Mouse (Mus musculus): Measurements from ENCODE around the gene Igfbpl1. TPM values are rescaled to one million over a fixed set of nuclear protein-coding genes. Genes with fewer than 3 reads are reported as not detected.

Igfbpl1 gene
- polyA plus RNA-seq, 1 experiment from 2014 or later, result not detected

DNA sequence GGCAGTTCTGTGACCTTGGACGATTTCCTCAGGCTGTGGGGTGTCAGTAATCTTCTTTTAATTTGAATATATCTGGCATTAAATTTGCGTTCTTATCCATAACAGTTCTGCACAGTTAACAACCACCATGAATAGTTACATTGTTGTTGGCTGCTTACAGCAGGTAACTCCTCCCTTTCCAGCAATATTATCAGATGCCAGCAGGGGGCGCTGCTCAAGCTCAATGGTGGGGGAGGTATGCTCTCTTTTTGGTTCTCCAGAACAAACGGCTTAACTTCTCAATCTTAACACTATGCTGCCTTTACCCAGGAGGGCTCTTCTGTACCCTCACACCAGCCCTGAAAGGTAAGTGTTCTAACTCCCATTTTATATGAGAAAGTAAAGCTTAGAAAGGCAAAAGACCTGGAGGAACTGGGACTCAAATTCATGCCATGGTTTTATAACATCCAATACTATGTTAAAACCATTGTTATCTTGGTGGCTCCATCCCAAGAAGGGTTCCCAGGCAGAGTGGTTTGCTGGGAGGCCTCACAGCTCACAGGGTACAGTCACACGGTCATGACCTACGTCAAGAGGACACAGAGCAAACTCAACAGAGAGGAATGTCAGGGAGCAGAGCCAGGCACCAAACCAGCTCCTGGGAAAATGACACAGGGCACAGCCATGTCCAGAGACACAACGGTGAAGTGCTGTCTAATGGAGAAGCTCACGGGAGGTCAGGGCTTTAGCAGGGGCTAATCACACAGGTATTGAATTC, 6.5 kb downstream of the Igfbpl1 start:
- WGBS (ENCODE audit: insufficient replicate concordance), result 35% methylated on average over 8 of the region's 8 CpGs
- no peak overlapping the region for H3K9ac ChIP-seq
- no peak overlapping the region for H3K4me2 ChIP-seq
- H3K36me3 ChIP-seq (replicated peaks), result no peaks in the 10 kb centered on the region
- no peak for ATAC-seq (ENCODE audit: insufficient read depth)
- H3K27ac ChIP-seq (replicated peaks), result no peak overlapping the region
- no peak overlapping the region for H3K4me3 ChIP-seq (replicated peaks)
- peaks cover 40% of the 10 kb centered on the region for H3K27me3 ChIP-seq
- H3K9me3 ChIP-seq (replicated peaks), result no peaks in the 10 kb centered on the region
- H3K4me1 ChIP-seq (replicated peaks), result no peaks in the 10 kb centered on the region; the same call in 1 of the 2 replicates

DNA sequence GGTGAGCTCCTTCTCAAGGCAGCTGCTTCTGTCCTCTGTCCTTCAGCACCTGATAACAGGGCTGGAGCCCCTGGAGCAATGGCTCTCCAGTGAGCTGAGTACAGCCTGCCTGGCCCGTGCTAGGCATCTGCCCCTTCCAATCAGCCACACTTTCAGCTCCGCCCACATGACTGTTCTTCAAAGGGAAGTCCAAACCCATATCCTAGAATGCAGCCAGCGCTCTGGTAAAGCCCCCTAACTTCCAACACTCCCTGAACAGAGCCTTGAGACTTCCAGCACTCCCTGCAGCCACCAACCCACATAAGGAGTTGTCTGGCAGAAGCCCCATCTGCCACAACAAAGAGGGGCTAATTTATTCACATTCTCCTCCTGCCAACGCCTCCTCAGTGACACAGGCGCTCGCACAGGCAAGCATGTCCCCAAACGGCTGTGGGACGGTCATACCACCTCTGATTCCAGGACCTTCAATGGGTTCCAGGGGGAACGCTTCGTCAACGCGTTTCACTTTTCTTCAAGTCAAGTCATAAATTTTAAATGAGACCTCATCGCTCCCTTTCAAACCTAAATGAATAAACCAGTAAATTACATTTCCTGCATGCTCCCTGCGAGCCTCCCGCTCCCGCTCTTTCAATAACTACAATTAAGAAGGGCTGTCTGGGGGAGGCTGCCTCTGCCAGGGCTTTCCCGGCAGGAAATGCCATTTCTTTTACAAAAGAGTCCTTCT, 7.4 kb downstream of the Igfbpl1 start:
- Histone ChIP-seq H3K4me1 (replicated peaks) (no peaks in the 10 kb centered on the region; the same call in 1 of the 2 replicates), H3K27ac (replicated peaks) (no peak overlapping the region), H3K9me3 (replicated peaks) (no peaks in the 10 kb centered on the region), H3K27me3 (peaks cover 32% of the 10 kb centered on the region), H3K4me3 (replicated peaks) (peak overlapping the region; percentile 17), H3K9ac (no peak overlapping the region), H3K36me3 (replicated peaks) (no peaks in the 10 kb centered on the region), H3K4me2 (peak overlapping the region; percentile 45)
- 3% methylated on average over 17 of the region's 17 CpGs for WGBS (ENCODE audit: insufficient replicate concordance)
- no peak for ATAC-seq (ENCODE audit: insufficient read depth)

DNA sequence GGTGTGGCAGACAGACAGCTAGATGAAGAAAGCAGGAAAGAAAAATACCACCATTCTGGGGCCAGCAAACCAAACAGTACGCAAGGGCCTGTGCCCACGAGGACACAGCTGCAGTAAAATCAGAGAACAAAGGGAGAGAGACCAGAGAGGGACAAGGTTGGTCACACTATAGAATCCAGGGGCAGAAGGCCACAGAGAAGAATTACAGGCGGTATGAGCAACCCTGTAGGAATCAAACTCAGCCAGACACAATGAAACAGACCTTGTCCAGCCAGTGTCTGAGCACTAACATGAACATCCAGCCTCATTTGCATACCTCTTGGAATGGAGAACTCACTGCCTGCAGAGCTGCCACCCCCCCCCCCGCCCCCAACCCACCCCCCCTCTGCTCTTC, 7.9 kb downstream of the Igfbpl1 start:
- no peaks in the 10 kb centered on the region; the same call in 1 of the 2 replicates for H3K4me1 ChIP-seq (replicated peaks)
- peak overlapping the region; percentile 45; the same call in 1 of the 2 replicates for H3K4me2 ChIP-seq
- H3K27ac ChIP-seq (replicated peaks), result no peak overlapping the region
- H3K9ac ChIP-seq, result no peak overlapping the region
- peaks cover 26% of the 10 kb centered on the region for H3K27me3 ChIP-seq
- no peak for ATAC-seq (ENCODE audit: insufficient read depth)
- no peak overlapping the region for H3K4me3 ChIP-seq (replicated peaks)
- 19% methylated on average over 4 of the region's 4 CpGs for WGBS (ENCODE audit: insufficient replicate concordance)
- H3K36me3 ChIP-seq (replicated peaks), result no peaks in the 10 kb centered on the region
- no peaks in the 10 kb centered on the region for H3K9me3 ChIP-seq (replicated peaks)

DNA sequence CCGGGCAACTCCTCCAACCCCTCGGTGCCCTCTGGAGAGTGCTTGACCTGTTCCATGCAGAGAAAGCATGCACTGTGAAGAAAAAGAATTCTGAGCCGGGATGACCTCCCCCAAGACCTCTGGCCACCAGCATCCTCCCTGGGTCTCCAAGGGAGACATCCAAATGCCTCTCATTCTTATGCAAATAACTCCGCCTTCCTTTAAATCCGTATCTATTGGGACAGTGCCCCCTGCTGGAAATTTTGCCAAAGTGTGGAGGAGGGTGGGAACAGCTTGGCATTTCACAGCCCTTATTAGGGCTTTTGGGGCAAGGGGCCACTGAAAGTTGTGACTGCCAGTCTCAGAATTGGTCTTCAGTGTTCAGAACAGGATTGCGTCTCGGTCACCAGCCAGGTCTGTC, 11.2 kb downstream of the Igfbpl1 start:
- no peak overlapping the region for H3K4me3 ChIP-seq (replicated peaks)
- WGBS (ENCODE audit: insufficient replicate concordance), result 47% methylated on average over 7 of the region's 7 CpGs
- peaks cover 13% of the 10 kb centered on the region for H3K27me3 ChIP-seq
- H3K4me2 ChIP-seq, result no peak overlapping the region
- no peaks in the 10 kb centered on the region; the same call in 1 of the 2 replicates for H3K4me1 ChIP-seq (replicated peaks)
- H3K36me3 ChIP-seq (replicated peaks), result no peaks in the 10 kb centered on the region
- no peaks in the 10 kb centered on the region for H3K9me3 ChIP-seq (replicated peaks)
- no peak overlapping the region for H3K27ac ChIP-seq (replicated peaks)
- no peak for ATAC-seq (ENCODE audit: insufficient read depth)
- no peak overlapping the region for H3K9ac ChIP-seq

DNA sequence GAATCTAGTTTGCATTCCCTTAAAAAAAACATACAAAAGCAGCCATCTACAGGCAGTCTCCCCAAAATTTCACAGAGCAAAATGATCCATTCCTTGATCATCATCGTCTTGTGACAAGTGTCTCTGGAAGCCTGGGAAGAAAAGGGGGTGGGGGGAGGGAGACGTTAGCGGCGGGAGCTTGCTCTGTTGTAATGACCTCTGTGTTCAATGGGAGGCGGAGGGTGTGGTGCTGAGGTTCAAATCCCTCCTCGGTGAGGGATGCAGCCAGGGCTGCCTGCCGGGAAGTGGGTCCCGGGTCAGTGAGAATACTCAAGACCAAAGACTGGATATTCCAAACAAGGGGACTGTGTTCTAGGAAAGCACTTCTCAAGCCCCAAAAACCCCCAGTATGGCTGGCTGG, 15.5 kb downstream of the Igfbpl1 start:
- no peak overlapping the region for H3K27ac ChIP-seq (replicated peaks)
- no peak overlapping the region for H3K9ac ChIP-seq
- no peak overlapping the region for H3K4me2 ChIP-seq
- H3K4me3 ChIP-seq (replicated peaks), result no peak overlapping the region
- no peak for ATAC-seq (ENCODE audit: insufficient read depth)
- H3K4me1 ChIP-seq (replicated peaks), result no peaks in the 10 kb centered on the region
- 30% methylated on average over 8 of the region's 8 CpGs for whole genome bisulfite sequencing (ENCODE audit: insufficient replicate concordance)
- H3K9me3 ChIP-seq (replicated peaks), result no peaks in the 10 kb centered on the region
- H3K36me3 ChIP-seq (replicated peaks), result no peaks in the 10 kb centered on the region
- no peaks in the 10 kb centered on the region; the same call in 1 of the 2 replicates for H3K27me3 ChIP-seq

DNA sequence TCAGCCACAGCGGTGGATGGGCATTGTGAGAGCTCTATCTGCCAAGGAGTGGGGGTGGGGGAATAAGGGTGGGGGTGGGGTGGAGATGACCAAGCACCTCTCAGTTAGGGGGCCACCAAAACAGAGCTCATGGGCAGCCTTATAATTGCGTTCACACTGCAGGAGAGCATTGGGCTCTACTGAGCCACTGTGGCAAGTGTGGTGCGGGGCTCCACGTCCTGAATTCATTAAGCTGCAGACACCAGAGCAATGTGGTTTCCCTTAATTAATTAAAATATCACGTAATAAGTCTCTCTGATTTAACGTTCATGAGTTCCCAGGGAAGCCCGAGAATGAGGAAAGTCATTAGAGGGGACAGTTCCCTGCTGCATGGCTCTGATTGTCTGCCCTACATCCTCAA, 18.7 kb downstream of the Igfbpl1 start:
- WGBS (ENCODE audit: insufficient replicate concordance), result 46% methylated on average over 7 of the region's 7 CpGs
- Histone ChIP-seq H3K4me3 (replicated peaks) (no peak overlapping the region), H3K4me1 (replicated peaks) (no peaks in the 10 kb centered on the region)

DNA sequence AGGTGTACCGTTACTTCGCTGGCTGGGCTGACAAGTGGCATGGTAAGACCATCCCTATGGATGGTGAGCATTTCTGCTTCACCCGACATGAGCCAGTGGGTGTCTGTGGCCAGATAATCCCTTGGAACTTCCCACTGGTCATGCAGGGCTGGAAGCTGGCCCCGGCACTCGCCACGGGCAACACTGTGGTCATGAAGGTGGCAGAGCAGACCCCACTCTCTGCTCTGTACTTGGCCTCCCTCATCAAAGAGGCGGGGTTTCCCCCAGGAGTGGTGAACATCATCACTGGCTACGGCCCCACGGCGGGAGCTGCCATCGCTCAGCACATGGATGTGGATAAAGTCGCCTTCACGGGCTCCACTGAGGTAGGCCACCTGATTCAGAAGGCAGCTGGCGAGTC, 23.8 kb downstream of the Igfbpl1 start:
- Histone ChIP-seq H3K4me2 (no peak overlapping the region), H3K27ac (replicated peaks) (no peak overlapping the region), H3K9me3 (replicated peaks) (no peaks in the 10 kb centered on the region), H3K4me3 (replicated peaks) (no peak overlapping the region), H3K27me3 (peaks cover 3% of the 10 kb centered on the region; the same call in 1 of the 2 replicates), H3K36me3 (replicated peaks) (0 out of 2 replicates have a peak, but pooled peaks cover 5% of the 10 kb centered on the region), H3K4me1 (replicated peaks) (peaks cover 11% of the 10 kb centered on the region), H3K9ac (no peak overlapping the region)
- WGBS (ENCODE audit: insufficient replicate concordance), result 80% methylated on average over 14 of the region's 14 CpGs
- ATAC-seq (ENCODE audit: insufficient read depth), result no peak

More for the DNA sequence above, 18.7 kb downstream of the Igfbpl1 start:
- no peaks in the 10 kb centered on the region for H3K9me3 ChIP-seq (replicated peaks)
- H3K27ac ChIP-seq (replicated peaks), result no peak overlapping the region
- no peak for ATAC-seq (ENCODE audit: insufficient read depth)
- no peak overlapping the region for H3K4me2 ChIP-seq
- H3K27me3 ChIP-seq, result no peaks in the 10 kb centered on the region; the same call in 1 of the 2 replicates
- no peaks in the 10 kb centered on the region for H3K36me3 ChIP-seq (replicated peaks)
- no peak overlapping the region for H3K9ac ChIP-seq

DNA sequence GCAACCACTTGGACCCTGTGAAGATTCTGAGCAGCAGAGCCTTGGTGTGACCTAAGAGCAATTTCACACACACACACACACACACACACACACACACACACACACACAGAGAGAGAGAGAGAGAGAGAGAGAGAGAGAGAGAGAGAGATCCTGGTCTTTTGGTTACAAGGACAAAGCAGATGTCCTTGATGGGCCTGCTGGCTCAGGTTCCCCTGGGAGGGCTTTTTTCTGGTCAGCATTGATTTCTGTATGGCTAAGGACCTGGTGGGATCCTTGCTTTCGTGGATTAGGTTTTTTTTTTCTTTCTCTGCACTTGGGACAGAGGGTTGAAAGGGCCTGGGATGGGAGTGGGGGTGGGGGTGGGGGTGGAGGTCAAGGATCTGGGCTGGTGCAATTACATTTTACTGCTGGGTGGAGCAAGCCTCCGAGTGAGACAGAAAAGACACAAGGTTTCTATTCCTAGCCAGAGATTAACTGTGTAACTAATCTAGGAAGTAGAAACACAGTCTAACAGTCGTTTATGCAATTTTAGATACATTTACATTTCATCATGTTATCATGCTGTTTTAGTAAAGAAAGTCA, 26.7 kb downstream of the Igfbpl1 start:
- no peaks in the 10 kb centered on the region for H3K9me3 ChIP-seq (replicated peaks)
- peak overlapping the region; percentile 67 for H3K27ac ChIP-seq (replicated peaks)
- 19% methylated on average over 3 of the region's 3 CpGs for WGBS (ENCODE audit: insufficient replicate concordance)
- peak overlapping the region; percentile 63 for H3K4me2 ChIP-seq
- peak overlapping the region; percentile 29 for H3K4me3 ChIP-seq (replicated peaks)
- no peak overlapping the region for H3K9ac ChIP-seq
- H3K27me3 ChIP-seq, result peaks cover 19% of the 10 kb centered on the region; the same call in 1 of the 2 replicates
- ATAC-seq (ENCODE audit: insufficient read depth), result no peak
- H3K4me1 ChIP-seq (replicated peaks), result peaks cover 14% of the 10 kb centered on the region
- H3K36me3 ChIP-seq (replicated peaks), result 0 out of 2 replicates have a peak, but pooled peaks cover 5% of the 10 kb centered on the region

DNA sequence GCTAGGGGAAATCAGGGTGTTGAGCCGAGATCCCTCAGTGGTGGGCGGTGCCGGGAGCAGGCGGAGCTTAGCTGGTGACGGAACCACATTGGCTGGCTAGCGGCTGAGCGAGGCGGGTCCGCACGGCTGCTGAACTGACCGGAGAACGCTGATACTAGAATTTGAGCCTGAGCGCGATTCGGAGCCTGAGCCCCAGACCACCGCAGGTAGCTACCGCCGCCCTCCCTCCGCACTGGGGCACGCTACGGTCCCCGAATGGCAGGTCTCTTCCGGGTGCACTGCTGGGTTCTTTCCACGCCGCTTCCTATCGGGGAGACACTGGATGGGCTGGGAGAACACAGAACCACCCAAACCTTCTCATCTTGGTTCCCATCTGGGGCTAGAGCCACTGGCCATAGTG, 27.8 kb downstream of the Igfbpl1 start, which contains the start of gene Aldh1b1:
Gene Aldh1b1 (plus strand): TSS at position 59 of the 400 bp plus-strand sequence.
- Histone ChIP-seq H3K4me1 (replicated peaks) (peaks cover 14% of the 10 kb centered on the region), H3K27me3 (peaks cover 19% of the 10 kb centered on the region; the same call in 1 of the 2 replicates), H3K9me3 (replicated peaks) (no peaks in the 10 kb centered on the region), H3K4me2 (peak within 1 kb of the TSS; percentile 63), H3K4me3 (replicated peaks) (peak within 1 kb of the TSS; percentile 52), H3K9ac (peak within 1 kb of the TSS; percentile 9; the same call in 1 of the 2 replicates), H3K27ac (replicated peaks) (0 out of 2 replicates have a peak within 1 kb of the TSS, but pooled peaks have one; percentile 67), H3K36me3 (replicated peaks) (0 out of 2 replicates have a peak, but pooled peaks cover 5% of the 10 kb centered on the region)
- peak; percentile 69 for ATAC-seq (ENCODE audit: insufficient read depth)
- under 1% methylated on average over 26 of the region's 26 CpGs for WGBS (ENCODE audit: insufficient replicate concordance)

DNA sequence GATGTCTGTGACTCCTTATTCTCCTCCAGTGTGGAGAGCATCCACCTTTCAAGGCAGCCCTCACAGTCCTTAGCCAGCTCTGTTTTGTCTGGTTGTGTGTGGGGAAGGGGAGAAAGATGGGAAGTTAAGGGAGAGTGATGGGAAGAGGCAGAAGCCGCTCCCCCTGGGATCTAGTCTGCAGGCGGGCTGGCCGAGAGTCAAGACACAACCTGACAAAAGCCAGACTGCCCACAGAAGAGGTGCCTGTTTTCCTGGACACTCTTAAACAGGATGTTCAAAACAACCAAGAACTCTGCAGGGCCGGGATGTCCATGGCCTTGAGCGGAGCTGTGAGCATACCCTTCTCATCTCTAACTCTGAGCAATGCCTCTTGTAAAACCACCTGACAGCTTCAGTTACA, 30.0 kb downstream of the Igfbpl1 start:
- Histone ChIP-seq H3K27ac (replicated peaks) (no peak overlapping the region), H3K4me3 (replicated peaks) (no peak overlapping the region)
- ATAC-seq (ENCODE audit: insufficient read depth), result no peak

More for the DNA sequence above, 30.0 kb downstream of the Igfbpl1 start:
- WGBS (ENCODE audit: insufficient replicate concordance), result 61% methylated on average over 5 of the region's 5 CpGs
- Histone ChIP-seq H3K4me1 (replicated peaks) (peaks cover 14% of the 10 kb centered on the region), H3K4me2 (no peak overlapping the region), H3K9me3 (replicated peaks) (no peaks in the 10 kb centered on the region), H3K36me3 (replicated peaks) (no peaks in the 10 kb centered on the region), H3K9ac (no peak overlapping the region), H3K27me3 (peaks cover 19% of the 10 kb centered on the region; the same call in 1 of the 2 replicates)
